Mouse (Mus musculus): Measurements from ENCODE around the gene Chil4. TPM values are rescaled to one million over a fixed set of nuclear protein-coding genes. Genes with fewer than 3 reads are reported as not detected.

Gene Chil4
- total RNA-seq, 2 experiments from 2014 or later, result not detected

DNA sequence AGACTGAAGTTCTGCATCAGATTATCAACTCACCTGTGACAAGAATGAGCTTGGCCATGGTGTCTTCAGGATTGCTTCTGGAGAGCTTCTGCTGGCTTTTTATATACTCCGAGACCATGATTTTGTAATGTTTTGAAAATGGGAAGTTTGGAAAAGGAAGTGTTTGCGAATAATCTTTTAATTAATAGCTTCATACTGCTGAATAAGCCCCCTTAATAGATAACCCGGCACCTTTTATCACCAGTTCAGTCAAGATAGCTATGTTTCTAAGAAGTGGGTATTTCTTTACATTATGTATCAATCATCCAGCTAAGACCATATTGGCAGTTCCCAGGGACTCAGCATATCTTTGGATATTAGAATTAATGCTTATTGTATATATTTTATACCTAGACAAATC is 51.8 kb downstream of the Chil4 start, which contains the start of gene Chil3:
Gene Chil3 (minus strand): TSS at position 101 of the 400 bp plus-strand sequence.
- no peak for DNase-seq

DNA sequence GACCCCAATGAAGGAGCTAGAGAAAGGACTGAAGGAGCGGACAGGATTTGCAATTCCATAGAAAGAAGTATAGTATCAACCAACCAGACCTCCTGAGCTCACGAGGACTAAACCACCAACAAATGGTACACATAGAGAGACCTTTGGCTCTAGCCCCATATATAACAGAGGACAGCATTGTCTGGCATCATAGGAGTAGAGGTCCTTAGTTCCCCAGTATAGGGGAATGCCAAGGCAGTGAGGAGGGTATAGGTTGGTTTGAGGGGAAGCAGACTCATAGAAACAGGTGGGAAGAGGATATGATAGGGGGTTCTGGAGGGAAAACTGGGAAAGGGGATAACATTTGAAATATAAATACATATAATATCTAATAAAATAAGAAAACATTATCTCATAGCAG is 64.9 kb downstream of the Chil4 start:
- DNase-seq, result no peak

Other genes with a start within 250 kb of the Chil4 start
- gene Ovgp1, start 245.8 kb downstream of the Chil4 start, total RNA-seq (2021), result 1 to 10 TPM in 1 of 2 experiments, under 1 TPM in 1; 0.75 to 2.8 TPM
- gene Pifo, start 204.9 kb downstream of the Chil4 start, total RNA-seq (2021), result not detected
- not detected for gene Chil5, start 186.7 kb downstream of the Chil4 start, total RNA-seq (2021)
- not detected for gene Chia1, start 106.3 kb downstream of the Chil4 start, total RNA-seq (2021)
- 1 to 10 TPM; 6.3 to 6.5 TPM for gene Chil3, start 51.9 kb downstream of the Chil4 start, total RNA-seq (2021)
- not detected for gene Chil6, start 186.7 kb upstream of the Chil4 start, total RNA-seq (2021)

All from adrenal gland, postnatal 10 days (tissue).